Mouse (Mus musculus) midbrain, embryonic 14.5 days (tissue): ENCODE results near the gene Gm6034. TPM values are rescaled to one million over a fixed set of nuclear protein-coding genes. Genes with fewer than 3 reads are reported as not detected.
"Not testable (repeated sequence)": the region's sequence is repeated elsewhere in the genome, so short reads cannot be mapped to it uniquely, and the experiment has no call there.

Source experiments
- ATAC-seq: fragments of 200-750 bp; cut with Nextera tagmentation; 2 replicates; pipeline ENCODE4 v1.8.0; 2017; ENCODE audit warnings: moderate number of reproducible peaks, moderate library complexity; ENCODE audit not compliant: low FRiP score, low TSS enrichment
- DNase-seq: peaks from one replicate; pipeline ENCODE4 v3.0.0-alpha.2; 2015
- H3K27ac ChIP-seq: fragments of 300-500 bp; sonication (generic); replicated peaks from 2 replicates; pipeline ENCODE4 v1.5.1; 2014; ENCODE audit warnings: mild to moderate bottlenecking, low read depth, low read length, moderate library complexity
- H3K27me3 ChIP-seq: fragments of 300-500 bp; sonication (generic); 2 replicates; pipeline ENCODE4 v1.6.1; 2014; ENCODE audit warnings: low read length, control low read depth, mixed read lengths; ENCODE audit not compliant: control insufficient read depth, insufficient read depth
- H3K36me3 ChIP-seq: fragments of 300-500 bp; sonication (generic); 2 replicates; pipeline ENCODE4 v1.6.1; 2014; ENCODE audit warnings: low read length, control low read depth; ENCODE audit not compliant: control insufficient read depth, insufficient read depth
- H3K4me1 ChIP-seq: fragments of 300-500 bp; sonication (generic); 2 replicates; pipeline ENCODE4 v1.6.1; 2014; ENCODE audit warnings: mild to moderate bottlenecking, antibody characterized with exemption, low read length, control low read depth; ENCODE audit not compliant: control insufficient read depth, insufficient read depth
- H3K4me2 ChIP-seq: fragments of 300-500 bp; sonication (generic); 2 replicates; pipeline ENCODE4 v1.6.1; 2014; ENCODE audit warnings: mild to moderate bottlenecking, low read length, moderate library complexity
- H3K4me3 ChIP-seq: fragments of 300-500 bp; sonication (generic); replicated peaks from 2 replicates; pipeline ENCODE4 v1.5.1; 2014; ENCODE audit warnings: low read depth, low read length
- H3K9ac ChIP-seq: fragments of 300-500 bp; sonication (generic); replicated peaks from 2 replicates; pipeline ENCODE4 v1.6.1; 2014; ENCODE audit warnings: mild to moderate bottlenecking, low read length, moderate library complexity
- H3K9me3 ChIP-seq: fragments of 300-500 bp; sonication (generic); 2 replicates; pipeline ENCODE4 v1.6.1; 2016; ENCODE audit warnings: low read length, control low read depth, mixed read lengths; ENCODE audit not compliant: control insufficient read depth
- WGBS: fragments of 180-500 bp; shearing (Covaris S2); extraction: QIAGEN DNeasy Blood & Tissue Kit; methylation state at CpG from one replicate; pipeline ENCODE4 v1.1.7; 2014; 5-methylcytosine and 5-hydroxymethylcytosine counted together
- polyA plus RNA-seq: library from polyadenylated mRNA; unstranded; fragments of >200 nt; fragmentation: Nextera tagmentation; extraction: Ambion mirVana; gene quantifications from 2 replicates; pipeline ENCODE4 v1.2.1, GENCODE M21; 2014

The Gm6034 gene
- polyA plus RNA-seq, 1 experiment from 2014 or later, result not detected

DNA sequence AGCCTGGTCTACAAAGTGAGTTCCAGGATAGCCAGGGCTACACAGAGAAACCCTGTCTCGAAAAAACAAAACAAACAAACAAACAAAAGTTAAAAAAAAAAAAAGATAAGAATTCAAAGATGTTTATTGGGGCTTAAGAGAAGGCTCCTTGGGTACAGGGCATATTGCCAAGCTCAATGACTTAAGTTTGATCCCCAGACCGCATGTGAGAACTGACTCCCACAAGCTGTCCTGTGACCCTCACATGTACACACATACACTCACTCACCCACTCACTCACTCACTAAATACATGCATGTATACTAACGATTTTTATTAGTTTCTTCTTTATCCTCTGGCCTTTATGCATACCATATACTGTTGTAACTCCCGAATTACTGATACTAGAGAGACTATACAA, 42.4 kb upstream of the Gm6034 start:
- ATAC-seq, result no peak
- peaks cover 4% of the 10 kb centered on the region; the same call in 1 of the 2 replicates for H3K4me1 ChIP-seq
- H3K9me3 ChIP-seq, result no peaks in the 10 kb centered on the region
- no peaks in the 10 kb centered on the region for H3K27me3 ChIP-seq
- H3K36me3 ChIP-seq, result no peaks in the 10 kb centered on the region
- H3K9ac ChIP-seq, result no peak overlapping the region
- no peak overlapping the region for H3K4me2 ChIP-seq
- H3K4me3 ChIP-seq, result no peak overlapping the region
- DNase-seq, result no peak
- no peak overlapping the region for H3K27ac ChIP-seq
- WGBS, result 91% methylated on average over 4 of the region's 4 CpGs

DNA sequence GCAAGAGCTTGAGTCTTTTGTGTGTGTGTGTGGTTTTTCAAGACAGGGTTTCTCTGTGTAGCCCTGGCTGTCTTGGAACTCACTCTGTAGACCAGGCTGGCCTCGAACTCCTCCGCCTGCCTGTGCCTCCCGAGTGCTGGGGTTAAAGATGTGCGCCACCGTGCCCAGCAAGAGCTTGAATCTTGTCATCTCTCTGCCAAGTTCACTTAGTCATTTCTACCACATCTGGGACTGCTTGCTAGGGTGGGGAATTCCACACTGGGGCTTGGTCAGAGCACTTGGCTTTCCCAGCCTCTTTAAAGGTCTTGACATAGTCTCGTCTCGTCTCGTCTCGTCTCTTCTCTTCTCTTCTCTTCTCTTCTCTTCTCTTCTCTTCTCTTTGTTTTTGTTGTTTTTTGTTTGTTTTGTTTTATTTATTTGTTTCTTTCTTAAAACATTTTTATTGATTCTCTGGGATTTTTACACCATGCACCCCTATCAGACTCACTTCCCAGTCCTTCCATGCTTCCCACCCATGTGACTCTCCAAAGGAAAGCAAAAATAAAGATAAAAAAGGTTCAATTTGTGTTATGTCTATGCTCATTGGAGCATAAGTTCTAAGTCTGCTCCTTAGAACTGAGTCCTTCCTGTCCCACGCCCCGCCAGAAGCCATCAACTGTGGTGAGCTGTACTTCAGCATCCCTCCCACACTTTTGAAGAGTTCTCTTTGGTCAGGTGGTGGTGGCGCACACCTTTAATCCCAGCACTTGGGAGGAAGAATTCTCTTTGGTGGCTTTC, 41.5 kb upstream of the Gm6034 start:
- Histone ChIP-seq H3K36me3 (no peaks in the 10 kb centered on the region), H3K4me2 (no peak overlapping the region), H3K4me3 (no peak overlapping the region), H3K9me3 (no peaks in the 10 kb centered on the region), H3K9ac (no peak overlapping the region), H3K27ac (no peak overlapping the region), H3K4me1 (no peaks in the 10 kb centered on the region), H3K27me3 (no peaks in the 10 kb centered on the region)
- ATAC-seq (no peak), DNase-seq (no peak)
- WGBS, result 96% methylated on average over 12 of the region's 12 CpGs

DNA sequence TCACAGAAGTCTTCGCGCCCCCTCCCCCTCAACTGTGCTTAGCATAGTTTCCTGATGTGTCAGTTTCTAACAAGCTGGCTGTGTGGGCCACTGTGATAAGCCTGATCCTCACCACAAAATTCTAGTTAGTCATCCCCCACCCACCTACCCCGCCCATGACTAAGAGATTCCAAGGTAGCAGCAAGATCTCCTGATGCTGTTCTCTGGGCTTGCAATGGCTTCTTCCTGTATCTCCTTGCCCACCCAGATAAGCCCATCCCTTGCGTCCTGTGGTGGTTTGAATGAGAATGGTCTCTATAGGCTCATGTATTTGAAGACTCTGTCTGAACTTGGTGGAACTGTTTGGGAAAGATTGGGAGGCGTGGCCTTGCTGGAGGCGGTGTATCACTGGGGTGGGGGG, 40.8 kb upstream of the Gm6034 start:
- H3K4me3 ChIP-seq, result no peak overlapping the region
- H3K9me3 ChIP-seq, result no peaks in the 10 kb centered on the region
- no peaks in the 10 kb centered on the region for H3K36me3 ChIP-seq
- H3K27ac ChIP-seq, result no peak overlapping the region
- no peak for DNase-seq
- H3K27me3 ChIP-seq, result no peaks in the 10 kb centered on the region
- ATAC-seq, result no peak
- no peak overlapping the region for H3K4me2 ChIP-seq
- WGBS, result 98% methylated on average over 6 of the region's 6 CpGs
- H3K9ac ChIP-seq, result no peak overlapping the region
- H3K4me1 ChIP-seq, result no peaks in the 10 kb centered on the region

DNA sequence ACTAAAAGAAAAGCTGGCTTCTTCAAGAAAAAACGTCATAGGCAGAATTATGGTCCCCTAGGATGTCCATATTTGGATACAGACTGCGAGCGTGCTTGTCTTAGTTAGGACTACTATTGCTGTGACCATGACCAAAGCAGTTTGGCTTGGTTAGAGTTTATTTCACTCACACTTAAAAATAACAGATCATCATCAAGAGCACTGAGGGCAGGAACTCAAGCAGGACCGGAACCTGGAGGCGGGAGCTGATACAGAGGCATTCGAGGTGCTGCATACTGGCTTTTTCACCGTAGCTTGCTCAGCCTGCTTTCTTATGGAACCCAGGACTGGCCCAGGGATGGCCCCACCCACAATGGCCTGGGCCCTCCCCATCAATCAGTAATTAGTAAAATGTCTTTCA, 39.4 kb upstream of the Gm6034 start:
- ATAC-seq (no peak), DNase-seq (no peak)
- no peaks in the 10 kb centered on the region for H3K27me3 ChIP-seq
- no peak overlapping the region for H3K27ac ChIP-seq
- no peak overlapping the region for H3K4me2 ChIP-seq
- H3K4me1 ChIP-seq, result no peaks in the 10 kb centered on the region
- H3K9ac ChIP-seq, result no peak overlapping the region
- no peaks in the 10 kb centered on the region for H3K9me3 ChIP-seq
- H3K36me3 ChIP-seq, result no peaks in the 10 kb centered on the region
- 97% methylated on average over 7 of the region's 7 CpGs for WGBS
- H3K4me3 ChIP-seq, result no peak overlapping the region

DNA sequence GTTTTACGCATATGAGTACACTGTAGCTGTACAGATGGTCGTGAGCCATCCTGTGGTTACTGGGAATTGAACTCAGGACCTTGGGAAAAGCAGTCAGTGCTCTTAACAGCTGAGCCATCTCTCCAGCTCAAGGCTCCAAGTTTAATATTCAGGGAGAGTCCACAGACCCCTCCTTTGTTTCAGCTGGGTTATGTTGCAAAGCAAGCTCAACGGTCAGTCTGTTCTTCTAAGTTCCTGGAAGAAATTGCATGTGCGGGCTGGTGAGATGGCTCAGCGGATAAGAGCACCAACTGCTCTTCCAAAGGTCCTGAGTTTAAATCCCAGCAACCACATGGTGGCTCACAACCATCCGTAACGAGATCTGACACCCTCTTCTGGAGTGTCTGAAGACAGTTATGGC, 38.4 kb upstream of the Gm6034 start:
- H3K4me3 ChIP-seq, H3K9ac ChIP-seq, H3K4me1 ChIP-seq, H3K4me2 ChIP-seq, DNase-seq, H3K27ac ChIP-seq, H3K9me3 ChIP-seq, ATAC-seq, H3K27me3 ChIP-seq, H3K36me3 ChIP-seq: not testable (repeated sequence)
- 94% methylated on average over 7 of the region's 7 CpGs for WGBS

DNA sequence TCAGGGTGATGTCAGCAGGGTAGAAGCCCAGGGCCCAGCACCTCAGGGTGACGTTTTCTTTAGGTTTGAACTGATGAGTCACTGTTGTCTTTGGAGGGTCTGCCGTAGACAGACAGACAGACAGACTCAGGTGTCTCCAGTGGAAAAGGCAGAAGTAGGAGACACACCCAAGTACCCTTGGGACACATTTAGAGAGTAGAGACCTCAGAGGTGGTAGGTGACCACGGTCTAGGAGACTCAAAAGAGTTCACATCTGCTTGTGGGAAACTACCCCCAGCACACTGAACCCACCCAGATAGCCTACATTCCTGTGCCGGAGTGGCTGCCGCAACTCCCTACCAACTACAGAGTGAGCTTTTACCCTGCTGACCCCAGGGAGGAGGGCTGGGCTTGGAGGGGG, 27.8 kb upstream of the Gm6034 start:
- no peak overlapping the region for H3K9ac ChIP-seq
- H3K4me1 ChIP-seq, result no peaks in the 10 kb centered on the region
- H3K27me3 ChIP-seq, result no peaks in the 10 kb centered on the region
- H3K27ac ChIP-seq, result no peak overlapping the region
- H3K36me3 ChIP-seq, result peaks cover 15% of the 10 kb centered on the region
- ATAC-seq, result no peak
- no peak for DNase-seq
- no peak overlapping the region for H3K4me3 ChIP-seq
- H3K4me2 ChIP-seq, result no peak overlapping the region
- H3K9me3 ChIP-seq, result no peaks in the 10 kb centered on the region
- WGBS, result 98% methylated on average over 5 of the region's 5 CpGs

DNA sequence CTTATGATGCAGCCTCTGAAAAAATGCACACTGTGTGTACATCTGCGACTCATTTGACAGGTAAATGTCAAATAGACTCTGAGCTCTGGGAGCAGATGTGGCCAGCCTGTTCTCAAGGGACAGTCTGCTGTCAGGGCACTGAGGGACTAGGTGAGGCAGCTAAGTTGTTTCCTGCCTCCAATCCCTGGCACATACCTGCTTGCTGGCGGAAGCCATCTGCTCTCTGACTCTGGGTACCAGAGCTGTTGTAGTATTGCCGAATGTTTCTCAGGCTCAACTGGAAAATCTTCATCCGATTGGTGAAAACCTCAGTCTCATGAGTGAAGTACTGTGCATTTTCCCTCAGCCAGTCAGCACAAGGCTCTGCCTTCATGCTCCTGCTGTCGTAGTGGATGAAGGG, 25.7 kb upstream of the Gm6034 start:
- no peaks in the 10 kb centered on the region for H3K9me3 ChIP-seq
- no peak overlapping the region for H3K4me3 ChIP-seq
- no peaks in the 10 kb centered on the region for H3K27me3 ChIP-seq
- WGBS, result 91% methylated on average over 5 of the region's 5 CpGs
- ATAC-seq (no peak), DNase-seq (no peak)
- no peaks in the 10 kb centered on the region for H3K4me1 ChIP-seq
- no peak overlapping the region for H3K27ac ChIP-seq
- H3K4me2 ChIP-seq, result no peak overlapping the region
- no peak overlapping the region for H3K9ac ChIP-seq
- H3K36me3 ChIP-seq, result peaks cover 15% of the 10 kb centered on the region

DNA sequence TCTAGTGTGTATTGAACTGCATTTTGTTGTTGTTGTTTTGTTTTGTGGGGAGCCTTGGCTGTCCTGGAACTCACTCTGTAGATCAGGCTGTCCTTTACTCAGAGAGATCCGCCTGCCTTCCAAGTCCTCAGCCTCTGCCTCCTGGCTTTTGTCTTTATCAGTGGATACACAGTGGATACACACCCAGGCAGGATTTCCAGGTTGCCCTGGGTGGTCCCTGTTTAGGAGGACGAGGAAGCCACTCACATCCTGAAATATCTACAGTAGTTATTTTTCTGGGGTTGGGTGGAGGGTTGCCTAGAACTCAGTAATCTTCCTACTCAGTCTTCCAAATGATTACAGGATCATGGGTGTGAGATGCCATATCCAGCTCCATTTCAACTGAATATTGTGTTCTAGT, 23.8 kb upstream of the Gm6034 start:
- no peaks in the 10 kb centered on the region for H3K27me3 ChIP-seq
- H3K36me3 ChIP-seq, result peaks cover 15% of the 10 kb centered on the region
- ATAC-seq (no peak), DNase-seq (no peak)
- no peaks in the 10 kb centered on the region for H3K9me3 ChIP-seq
- no peak overlapping the region for H3K9ac ChIP-seq
- H3K27ac ChIP-seq, result no peak overlapping the region
- 73% methylated on average over 2 of the region's 2 CpGs for WGBS
- H3K4me2 ChIP-seq, result no peak overlapping the region
- H3K4me3 ChIP-seq, result no peak overlapping the region
- H3K4me1 ChIP-seq, result no peaks in the 10 kb centered on the region

DNA sequence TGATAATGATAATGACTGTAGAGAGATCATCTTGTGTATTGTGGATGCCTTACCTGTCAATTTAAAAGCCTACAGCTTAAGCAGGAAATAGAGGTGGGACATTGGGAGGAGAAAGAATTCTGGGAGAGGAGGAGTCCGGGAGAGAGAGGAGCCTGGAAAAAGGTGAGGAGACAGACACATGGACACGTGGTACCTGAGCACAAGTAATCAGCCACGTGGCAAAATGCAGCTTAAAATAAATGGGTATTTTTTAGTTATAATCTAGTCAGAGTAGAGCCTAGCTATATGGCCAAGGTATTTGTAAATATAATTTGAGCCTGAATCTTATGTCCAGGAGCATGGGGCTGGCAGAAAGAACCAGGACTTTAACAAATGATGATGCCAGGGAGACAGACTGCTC, 23.2 kb upstream of the Gm6034 start:
- Histone ChIP-seq H3K4me3 (no peak overlapping the region), H3K4me2 (no peak overlapping the region), H3K9me3 (no peaks in the 10 kb centered on the region), H3K27me3 (no peaks in the 10 kb centered on the region), H3K4me1 (no peaks in the 10 kb centered on the region), H3K27ac (no peak overlapping the region), H3K9ac (no peak overlapping the region), H3K36me3 (peaks cover 10% of the 10 kb centered on the region)
- ATAC-seq (no peak), DNase-seq (no peak)
- WGBS, result 71% methylated on average over 3 of the region's 3 CpGs
